Mouse (Mus musculus) hindbrain, embryonic 15.5 days (tissue): ENCODE measurements at regions not wholly inside any gene's neighbourhood (a gene's known extent, or its start where the extent isn't known, plus 50 kb on each side); places are given as distances from the start of the nearest gene placed in this dataset.

Experiments used
- ATAC-seq: fragments of 200-750 bp; cut with Nextera tagmentation; 2 replicates; pipeline ENCODE4 v1.8.0; 2017; ENCODE audit warnings: low read depth, moderate number of reproducible peaks, moderate TSS enrichment; ENCODE audit not compliant: low FRiP score
- H3K27ac ChIP-seq: fragments of 300-500 bp; sonication (generic); replicated peaks from 2 replicates; pipeline ENCODE4 v1.5.1; 2015; ENCODE audit warnings: mild to moderate bottlenecking, inconsistent platforms
- H3K27me3 ChIP-seq: fragments of 300-500 bp; sonication (generic); 2 replicates; pipeline ENCODE4 v1.6.1; 2015; ENCODE audit warnings: control low read depth, inconsistent platforms
- H3K36me3 ChIP-seq: fragments of 300-500 bp; sonication (generic); 2 replicates; pipeline ENCODE4 v1.6.1; 2015; ENCODE audit warnings: control low read depth, inconsistent platforms
- H3K4me1 ChIP-seq: fragments of 300-500 bp; sonication (generic); replicated peaks from 2 replicates; pipeline ENCODE4 v1.6.1; 2015; ENCODE audit warnings: control low read depth, inconsistent platforms
- H3K4me2 ChIP-seq: fragments of 300-500 bp; sonication (generic); 2 replicates; pipeline ENCODE4 v1.6.1; 2015; ENCODE audit warnings: moderate library complexity, mild to moderate bottlenecking, inconsistent platforms
- H3K4me3 ChIP-seq: fragments of 300-500 bp; sonication (generic); 2 replicates; pipeline ENCODE4 v1.5.1; 2015; ENCODE audit warnings: mild to moderate bottlenecking, inconsistent platforms
- H3K9ac ChIP-seq: fragments of 300-500 bp; sonication (generic); 2 replicates; pipeline ENCODE4 v1.6.1; 2015; ENCODE audit warnings: inconsistent platforms
- H3K9me3 ChIP-seq: fragments of 300-500 bp; sonication (generic); 2 replicates; pipeline ENCODE4 v1.6.1; 2016; ENCODE audit warnings: control low read depth, inconsistent platforms
- WGBS: fragments of 180-500 bp; shearing (Covaris S2); methylation state at CpG from one replicate; pipeline ENCODE4 v1.1.7; 2015; 5-methylcytosine and 5-hydroxymethylcytosine counted together

DNA sequence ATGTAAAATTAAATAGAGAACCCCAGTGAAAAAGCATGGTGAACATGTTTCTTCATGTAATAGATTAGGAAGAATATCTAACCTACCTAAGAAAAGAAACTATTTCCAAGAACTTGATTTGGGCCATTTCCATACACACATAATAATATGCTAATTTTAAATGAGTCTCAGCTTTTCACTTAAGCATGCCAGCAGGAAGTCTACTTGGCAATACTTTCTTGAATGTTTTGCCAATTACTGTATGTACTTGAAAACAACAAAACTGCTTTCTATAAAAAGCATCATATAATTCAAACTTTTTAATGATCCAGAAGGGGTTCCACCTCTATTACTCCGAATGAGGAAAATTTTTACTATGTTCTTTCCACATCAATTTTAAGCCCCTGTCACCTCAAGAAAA is 1036.9 kb downstream of the Pcdh17 start:
- no peak overlapping the region for H3K4me3 ChIP-seq
- no peak overlapping the region for H3K9ac ChIP-seq
- no peaks in the 10 kb centered on the region for H3K4me1 ChIP-seq
- H3K27ac ChIP-seq: no peak overlapping the region
- H3K36me3 ChIP-seq: no peaks in the 10 kb centered on the region
- no peak overlapping the region for H3K4me2 ChIP-seq
- 83% methylated on average over 1 of the region's 1 CpGs for WGBS
- no peaks in the 10 kb centered on the region for H3K9me3 ChIP-seq
- H3K27me3 ChIP-seq: no peaks in the 10 kb centered on the region
- ATAC-seq: no peak

DNA sequence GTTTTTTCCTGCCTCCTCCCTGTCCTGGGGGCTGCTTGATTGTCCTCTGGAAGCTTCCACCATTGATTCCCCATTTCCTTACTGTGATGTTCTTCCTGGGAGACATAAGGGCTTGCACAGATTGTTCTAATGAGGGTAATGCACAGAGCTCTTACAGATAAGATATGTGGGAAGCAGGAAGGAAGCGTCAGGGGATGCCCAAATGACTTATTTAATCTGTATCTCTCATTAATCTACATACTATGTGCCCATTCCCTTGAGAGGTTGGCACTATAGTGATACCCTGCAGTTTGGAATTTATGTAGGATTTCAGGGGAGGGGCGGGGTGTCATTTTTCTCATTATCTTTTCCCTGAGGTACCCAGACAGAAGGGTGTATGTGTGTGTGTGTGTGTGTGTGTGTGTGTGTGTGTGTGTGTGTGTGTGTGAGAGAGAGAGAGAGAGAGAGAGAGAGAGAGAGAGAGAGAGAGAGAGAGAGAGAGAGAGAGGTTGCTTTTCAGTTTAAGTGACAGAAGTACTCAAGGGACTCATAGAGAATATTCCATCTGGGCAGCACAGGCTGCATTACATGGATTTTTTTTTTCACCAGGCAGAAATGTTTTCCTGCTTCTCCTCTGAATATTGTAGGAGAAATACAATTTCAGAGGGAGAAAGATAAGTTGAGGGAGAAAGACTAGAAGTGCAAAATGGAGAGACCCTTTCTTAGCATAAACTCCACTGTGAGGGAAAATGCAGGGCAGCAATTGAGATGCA is 1064.2 kb downstream of the Pcdh17 start:
- Histone ChIP-seq H3K9me3 (no peaks in the 10 kb centered on the region), H3K4me2 (no peak overlapping the region), H3K4me3 (no peak overlapping the region), H3K9ac (no peak overlapping the region), H3K4me1 (peaks cover 8% of the 10 kb centered on the region; the same call in 1 of the 2 replicates), H3K36me3 (no peaks in the 10 kb centered on the region), H3K27me3 (no peaks in the 10 kb centered on the region), H3K27ac (no peak overlapping the region)
- ATAC-seq: 0 out of 2 replicates have a peak, but pooled peaks have one; percentile 59
- WGBS: 40% methylated on average over 2 of the region's 2 CpGs

DNA sequence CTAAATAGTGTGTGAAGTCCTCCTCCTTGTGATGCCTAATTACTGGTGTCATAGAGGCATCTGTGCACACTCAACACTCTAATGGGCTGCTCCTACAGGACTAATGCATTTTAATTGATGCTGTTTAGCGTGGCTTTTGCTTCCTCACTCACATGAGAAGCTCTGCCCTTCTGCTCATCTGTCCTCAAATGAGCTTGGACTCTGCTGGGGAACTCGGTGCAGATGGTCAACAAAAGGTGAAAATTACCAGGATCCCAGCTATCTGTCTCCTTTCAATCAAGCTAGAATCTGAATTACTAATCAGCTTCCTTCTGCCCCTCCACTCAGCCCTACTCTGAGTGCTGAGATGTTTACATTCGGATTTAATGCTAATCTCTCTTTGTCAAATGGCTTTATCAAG is 1065.2 kb downstream of the Pcdh17 start:
- Histone ChIP-seq H3K4me3 (no peak overlapping the region), H3K36me3 (no peaks in the 10 kb centered on the region), H3K9ac (no peak overlapping the region), H3K4me1 (peaks cover 8% of the 10 kb centered on the region; the same call in 1 of the 2 replicates), H3K27ac (no peak overlapping the region), H3K27me3 (no peaks in the 10 kb centered on the region), H3K4me2 (no peak overlapping the region), H3K9me3 (no peaks in the 10 kb centered on the region)
- WGBS: 18% methylated on average over 3 of the region's 3 CpGs
- ATAC-seq: peak; percentile 48; the same call in 1 of the 2 replicates
